Mouse (Mus musculus): ENCODE results near the gene Fgd3.

- TF ChIP-seq CTCF (IDR thresholded peaks at IDR 0.05; ENCODE audit: low read depth, low read length) (no peak), POLR2A (IDR thresholded peaks at IDR 0.05; ENCODE audit: insufficient read depth, low read length) (no peak), EP300 (IDR thresholded peaks at IDR 0.05; ENCODE audit: insufficient read depth, low read depth, low read length) (no peak)
Observed at GRCm38 (mm10) chr13:49355461-49356061, 35.5 kb upstream of the Fgd3 start.
